Mouse (Mus musculus) bone marrow macrophage, adult 2 months (primary cell): Measurements from ENCODE around the gene Glrx.

ENCODE experiments used
- CTCF ChIP-seq: IDR thresholded peaks from 2 replicates; pipeline ENCODE4 v1.5.1; 2012; ENCODE audit warnings: low read depth, mild to moderate bottlenecking, low read length, moderate library complexity
- POLR2A ChIP-seq: IDR thresholded peaks from 2 replicates; pipeline ENCODE4 v1.6.1; 2012; ENCODE audit warnings: mild to moderate bottlenecking, low read depth, low read length, borderline replicate concordance

DNA sequence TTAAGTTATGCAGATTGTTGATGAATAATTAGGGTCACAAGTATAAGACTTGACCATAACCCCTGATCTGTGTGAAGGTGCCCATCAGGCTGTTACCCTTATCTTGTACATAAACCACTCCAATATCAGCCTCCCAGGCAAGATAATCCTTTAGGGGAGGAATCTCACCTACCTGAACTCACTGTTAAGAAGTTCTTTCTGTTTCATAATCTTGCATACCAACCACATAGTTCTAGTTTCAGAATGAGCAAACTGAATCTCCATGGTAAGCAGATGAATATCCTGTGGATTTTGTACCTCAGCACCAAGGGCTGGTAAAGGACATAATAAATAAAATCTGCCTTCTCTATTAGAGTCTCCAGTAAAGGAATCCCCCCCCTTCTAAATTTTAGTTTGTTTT lies 7.0 kb upstream of the Glrx start:
- TF ChIP-seq CTCF: no peak
- no peak for TF ChIP-seq POLR2A
